Mouse (Mus musculus): ENCODE measurements around the gene Nagpa. TPM values are rescaled to one million over a fixed set of nuclear protein-coding genes. Genes with fewer than 3 reads are reported as not detected.

Nagpa gene
- polyA plus RNA-seq, 1 experiment: 12.0 TPM

- H3K27me3 ChIP-seq (ENCODE audit: control insufficient read depth, insufficient read depth, insufficient read length): no peaks in the 10 kb centered on the region
- H3K4me3 ChIP-seq: peak overlapping the region; percentile 40
- no peak for TF ChIP-seq MYOG (IDR thresholded peaks at IDR 0.05; ENCODE audit: control insufficient read depth in 1 of 3, insufficient read depth in 1 of 3, insufficient read length in 2 of 3, low read depth in 2 of 3)
- no peak for TF ChIP-seq POLR2A (IDR thresholded peaks at IDR 0.05; ENCODE audit: insufficient read length, low read depth)
- TF ChIP-seq TCF12 (IDR thresholded peaks at IDR 0.05; ENCODE audit: insufficient read depth, poor library complexity, severe bottlenecking): no peak
- TF ChIP-seq TCF3 (IDR thresholded peaks at IDR 0.05; ENCODE audit: insufficient read length, low read depth): no peak
- no peak for TF ChIP-seq SRF (IDR thresholded peaks at IDR 0.05; ENCODE audit: control insufficient read depth, insufficient read length, low read depth)
- TF ChIP-seq REST (IDR thresholded peaks at IDR 0.05; ENCODE audit: insufficient read depth, insufficient read length): no peak
- TF ChIP-seq E2F4 (IDR thresholded peaks at IDR 0.05; ENCODE audit: insufficient read depth): no peak
- TF ChIP-seq CEBPB (IDR thresholded peaks at IDR 0.05; ENCODE audit: insufficient read depth, poor library complexity, severe bottlenecking): no peak
- no peak for TF ChIP-seq POLR2AphosphoS2 (IDR thresholded peaks at IDR 0.05; ENCODE audit: insufficient read length, low read depth)
- no peak for TF ChIP-seq MYOD1 (IDR thresholded peaks at IDR 0.05; ENCODE audit: control insufficient read depth in 1 of 3, insufficient read length in 2 of 3, low read depth in 2 of 3)
- no peak for TF ChIP-seq MAX (IDR thresholded peaks at IDR 0.05; ENCODE audit: low read depth)
- no peak for TF ChIP-seq USF1 (IDR thresholded peaks at IDR 0.05; ENCODE audit: low read depth)
- H3K79me2 ChIP-seq (ENCODE audit: control insufficient read depth, insufficient read depth): no peaks in the 10 kb centered on the region
- peak overlapping the region; percentile 25 for H3ac ChIP-seq (ENCODE audit: control insufficient read depth, insufficient read length)
- H3K4me2 ChIP-seq (ENCODE audit: low read depth): peak overlapping the region; percentile 97
- no peaks in the 10 kb centered on the region for H3K36me3 ChIP-seq (ENCODE audit: control insufficient read depth, insufficient read depth)
Measured at GRCm38 (mm10) chr16:5202681-5203080, 1.1 kb downstream of the Nagpa start.

DNA sequence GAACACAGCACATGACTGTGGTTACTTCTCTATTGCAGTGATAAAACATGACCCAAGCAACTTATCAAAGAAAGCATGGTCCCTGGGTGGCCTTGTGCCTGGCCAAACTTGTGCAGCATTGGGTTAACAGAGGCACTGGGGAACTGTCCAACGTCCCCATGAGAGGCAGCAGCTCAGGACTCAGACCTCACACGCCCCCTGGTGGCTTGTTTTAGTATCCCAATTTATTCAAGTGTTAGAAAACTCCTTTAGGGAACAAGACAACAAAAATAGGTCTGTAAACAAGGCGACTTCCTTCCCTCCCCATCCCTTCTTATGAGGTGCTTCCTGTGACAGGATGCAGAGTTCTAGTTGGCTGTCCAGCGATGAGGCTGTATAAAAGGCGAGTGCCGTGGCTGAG is 8.7 kb downstream of the Nagpa start:
- no peak for TF ChIP-seq POLR2AphosphoS2 (IDR thresholded peaks at IDR 0.05; ENCODE audit: insufficient read length, low read depth)
- TF ChIP-seq REST (IDR thresholded peaks at IDR 0.05; ENCODE audit: insufficient read depth, insufficient read length): peak; percentile 79
- no peak for TF ChIP-seq E2F4 (IDR thresholded peaks at IDR 0.05; ENCODE audit: insufficient read depth)
- H3ac ChIP-seq (ENCODE audit: control insufficient read depth, insufficient read length): no peak overlapping the region
- H3K27me3 ChIP-seq (ENCODE audit: control insufficient read depth, insufficient read depth, insufficient read length): peaks cover 6% of the 10 kb centered on the region
- no peak overlapping the region for H3K4me3 ChIP-seq
- H3K4me2 ChIP-seq (ENCODE audit: low read depth): no peak overlapping the region
- H3K79me2 ChIP-seq (ENCODE audit: control insufficient read depth, insufficient read depth): no peaks in the 10 kb centered on the region
- H3K36me3 ChIP-seq (ENCODE audit: control insufficient read depth, insufficient read depth): no peaks in the 10 kb centered on the region

DNA sequence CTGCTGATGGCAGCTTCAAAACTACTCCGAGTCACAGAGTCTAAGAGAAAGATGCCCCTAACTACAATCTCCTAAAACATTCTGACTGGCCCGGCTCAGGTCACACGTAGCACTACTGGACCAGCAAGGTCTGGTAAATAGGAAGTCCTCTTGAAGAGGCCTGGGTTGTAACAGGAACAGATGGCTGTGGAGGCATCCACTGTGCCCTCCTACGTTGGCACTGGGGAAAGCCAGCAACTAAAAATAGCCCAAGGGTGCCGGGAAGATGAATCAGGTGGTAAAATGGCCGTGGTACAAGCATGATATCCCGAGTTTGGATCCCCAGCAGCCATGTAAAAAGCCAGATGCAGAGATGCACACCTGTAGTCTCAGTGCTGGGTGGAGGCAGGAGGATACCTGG is 17.6 kb downstream of the Nagpa start:
- H3K4me3 ChIP-seq: no peak overlapping the region

GRCm38 (mm10) chr16:5185691-5186090 is 18.1 kb downstream of the Nagpa start:
- Histone ChIP-seq H3K4me3 (no peak overlapping the region), H3K4me2 (ENCODE audit: low read depth) (no peak overlapping the region), H3K27me3 (ENCODE audit: control insufficient read depth, insufficient read depth, insufficient read length) (peaks cover 21% of the 10 kb centered on the region), H3K36me3 (ENCODE audit: control insufficient read depth, insufficient read depth) (no peaks in the 10 kb centered on the region), H3K79me2 (ENCODE audit: control insufficient read depth, insufficient read depth) (no peaks in the 10 kb centered on the region), H3ac (ENCODE audit: control insufficient read depth, insufficient read length) (no peak overlapping the region)
- TF ChIP-seq CEBPB (IDR thresholded peaks at IDR 0.05; ENCODE audit: insufficient read depth, poor library complexity, severe bottlenecking): no peak
- no peak for TF ChIP-seq TCF12 (IDR thresholded peaks at IDR 0.05; ENCODE audit: insufficient read depth, poor library complexity, severe bottlenecking)
- no peak for TF ChIP-seq SRF (IDR thresholded peaks at IDR 0.05; ENCODE audit: control insufficient read depth, insufficient read length, low read depth)
- no peak for TF ChIP-seq MAX (IDR thresholded peaks at IDR 0.05; ENCODE audit: low read depth)
- no peak for TF ChIP-seq POLR2AphosphoS2 (IDR thresholded peaks at IDR 0.05; ENCODE audit: insufficient read length, low read depth)

More for the DNA sequence above, 17.6 kb downstream of the Nagpa start:
- peaks cover 21% of the 10 kb centered on the region for H3K27me3 ChIP-seq (ENCODE audit: control insufficient read depth, insufficient read depth, insufficient read length)
- H3K36me3 ChIP-seq (ENCODE audit: control insufficient read depth, insufficient read depth): no peaks in the 10 kb centered on the region
- TF ChIP-seq REST (IDR thresholded peaks at IDR 0.05; ENCODE audit: insufficient read depth, insufficient read length) (no peak), MYOD1 (IDR thresholded peaks at IDR 0.05; ENCODE audit: control insufficient read depth in 1 of 3, insufficient read length in 2 of 3, low read depth in 2 of 3) (peak in 2 of 3 experiments; percentile 0 to 38)
- H3ac ChIP-seq (ENCODE audit: control insufficient read depth, insufficient read length): no peak overlapping the region
- H3K4me2 ChIP-seq (ENCODE audit: low read depth): peak overlapping the region; percentile 14
- no peaks in the 10 kb centered on the region for H3K79me2 ChIP-seq (ENCODE audit: control insufficient read depth, insufficient read depth)

GRCm38 (mm10) chr16:5184956-5185355 is 18.9 kb downstream of the Nagpa start:
- Histone ChIP-seq H3K4me3 (no peak overlapping the region), H3K27me3 (ENCODE audit: control insufficient read depth, insufficient read depth, insufficient read length) (peaks cover 21% of the 10 kb centered on the region), H3K36me3 (ENCODE audit: control insufficient read depth, insufficient read depth) (no peaks in the 10 kb centered on the region), H3ac (ENCODE audit: control insufficient read depth, insufficient read length) (no peak overlapping the region), H3K4me2 (ENCODE audit: low read depth) (no peak overlapping the region), H3K79me2 (ENCODE audit: control insufficient read depth, insufficient read depth) (no peaks in the 10 kb centered on the region)
- TF ChIP-seq USF1 (IDR thresholded peaks at IDR 0.05; ENCODE audit: low read depth) (no peak), POLR2AphosphoS2 (IDR thresholded peaks at IDR 0.05; ENCODE audit: insufficient read length, low read depth) (no peak), E2F4 (IDR thresholded peaks at IDR 0.05; ENCODE audit: insufficient read depth) (no peak), MYOD1 (IDR thresholded peaks at IDR 0.05; ENCODE audit: control insufficient read depth in 1 of 3, insufficient read length in 2 of 3, low read depth in 2 of 3) (no peak), MAX (IDR thresholded peaks at IDR 0.05; ENCODE audit: low read depth) (no peak), POLR2A (IDR thresholded peaks at IDR 0.05; ENCODE audit: insufficient read length, low read depth) (no peak), TCF3 (IDR thresholded peaks at IDR 0.05; ENCODE audit: insufficient read length, low read depth) (no peak), MYOG (IDR thresholded peaks at IDR 0.05; ENCODE audit: control insufficient read depth in 1 of 3, insufficient read depth in 1 of 3, insufficient read length in 2 of 3, low read depth in 2 of 3) (no peak), CEBPB (IDR thresholded peaks at IDR 0.05; ENCODE audit: insufficient read depth, poor library complexity, severe bottlenecking) (no peak)
